Mouse (Mus musculus) erythroblast, embryonic 14.5 days (primary cell): Measurements from ENCODE around the gene Barhl1.

ENCODE experiments used
- GATA1 ChIP-seq: IDR thresholded peaks from 2 replicates; pipeline ENCODE4 v1.6.1; 2012; ENCODE audit warnings: low read length, inconsistent platforms, mixed read lengths
- TAL1 ChIP-seq: IDR thresholded peaks from 3 replicates; pipeline ENCODE4 v1.6.1; 2012; ENCODE audit warnings: low read length, inconsistent platforms, mixed read lengths

- TF ChIP-seq TAL1, result no peak
- no peak for TF ChIP-seq GATA1
Observed at GRCm38 (mm10) chr2:28919001-28919400, 2.5 kb upstream of the Barhl1 start.
